Mouse (Mus musculus) urinary bladder, adult 18-20 months (tissue): ENCODE measurements around the gene Gm17622.

Experiments used
- DNase-seq, 2 experiments: peaks; one replicate each; pipeline ENCODE4 v3.0.0; 2022; ENCODE audit warnings: low spot score in 2 of 2, mixed read lengths in 2 of 2

Gm17622 gene

DNA sequence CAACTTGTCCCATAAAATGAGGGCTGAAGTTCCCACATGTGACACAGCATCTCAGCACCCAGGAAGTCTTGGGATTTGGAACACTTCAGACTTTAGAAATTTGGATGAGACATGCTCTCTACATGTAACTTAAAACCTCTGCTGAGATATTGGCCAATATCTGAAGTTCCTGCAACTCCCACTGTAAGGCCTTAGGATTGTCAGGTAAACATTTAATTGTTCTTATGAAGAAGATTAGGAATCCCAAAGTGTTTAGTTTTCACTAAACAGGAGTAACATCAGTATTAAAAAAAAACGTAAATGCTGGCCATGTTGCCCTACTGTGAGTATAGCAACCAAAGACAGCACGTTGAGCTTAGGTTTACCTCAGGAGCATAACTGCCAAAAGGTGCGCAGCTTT, at the start of gene Gm17622:
Gene Gm17622 (plus strand): TSS at position 301 of the 400 bp plus-strand sequence.
- no peak for DNase-seq

DNA sequence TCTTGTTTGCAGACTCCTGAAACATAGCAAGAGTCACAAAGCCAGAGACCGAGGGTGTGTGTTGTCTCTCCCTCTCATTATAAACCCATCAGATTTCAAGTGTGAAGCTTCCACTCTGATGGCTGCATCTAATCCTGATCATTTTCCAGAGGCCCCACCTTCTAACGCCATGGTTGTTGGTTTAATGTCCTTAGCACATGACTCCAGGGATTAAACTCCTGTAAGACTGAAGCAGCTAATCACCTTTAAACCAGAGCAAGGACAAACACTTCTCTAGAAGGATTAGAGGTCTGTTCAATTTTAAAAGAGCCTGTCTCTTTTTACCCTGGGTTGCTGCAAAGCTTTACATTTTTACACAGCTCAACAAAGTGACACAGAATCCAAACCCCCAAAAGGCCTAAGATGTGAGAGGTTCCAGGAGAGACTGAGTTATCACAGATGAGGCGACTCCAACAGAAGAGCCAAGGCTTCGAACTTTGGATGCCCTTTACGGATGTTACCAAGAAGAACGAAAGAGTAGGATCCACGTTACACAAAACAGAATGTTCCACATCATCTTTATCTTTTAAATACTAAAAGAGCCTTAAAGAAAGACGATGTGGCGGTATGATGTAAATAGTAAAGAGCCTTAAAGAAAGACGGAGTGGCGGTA, 40.2 kb upstream of the Gm17622 start:
- no peak for DNase-seq

DNA sequence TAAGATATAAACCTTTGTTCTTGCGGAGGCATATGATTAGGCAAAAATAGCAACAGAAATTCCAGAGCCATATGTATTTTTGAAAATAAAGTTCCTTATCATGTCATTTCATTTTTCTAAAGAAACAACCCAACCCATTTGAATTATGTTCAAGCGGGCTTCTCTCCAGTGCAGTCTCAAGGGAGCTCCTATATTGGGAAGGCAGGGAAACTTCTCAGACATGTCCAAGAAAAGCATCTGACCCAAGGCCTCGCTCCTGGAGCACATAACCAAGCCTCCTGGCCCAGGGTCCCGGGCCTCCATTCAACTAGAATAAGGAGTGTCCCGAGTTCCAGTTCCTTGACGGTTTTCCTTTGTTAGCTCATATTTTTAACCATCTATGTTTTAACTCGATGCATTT, 39.7 kb upstream of the Gm17622 start:
- no peak for DNase-seq

DNA sequence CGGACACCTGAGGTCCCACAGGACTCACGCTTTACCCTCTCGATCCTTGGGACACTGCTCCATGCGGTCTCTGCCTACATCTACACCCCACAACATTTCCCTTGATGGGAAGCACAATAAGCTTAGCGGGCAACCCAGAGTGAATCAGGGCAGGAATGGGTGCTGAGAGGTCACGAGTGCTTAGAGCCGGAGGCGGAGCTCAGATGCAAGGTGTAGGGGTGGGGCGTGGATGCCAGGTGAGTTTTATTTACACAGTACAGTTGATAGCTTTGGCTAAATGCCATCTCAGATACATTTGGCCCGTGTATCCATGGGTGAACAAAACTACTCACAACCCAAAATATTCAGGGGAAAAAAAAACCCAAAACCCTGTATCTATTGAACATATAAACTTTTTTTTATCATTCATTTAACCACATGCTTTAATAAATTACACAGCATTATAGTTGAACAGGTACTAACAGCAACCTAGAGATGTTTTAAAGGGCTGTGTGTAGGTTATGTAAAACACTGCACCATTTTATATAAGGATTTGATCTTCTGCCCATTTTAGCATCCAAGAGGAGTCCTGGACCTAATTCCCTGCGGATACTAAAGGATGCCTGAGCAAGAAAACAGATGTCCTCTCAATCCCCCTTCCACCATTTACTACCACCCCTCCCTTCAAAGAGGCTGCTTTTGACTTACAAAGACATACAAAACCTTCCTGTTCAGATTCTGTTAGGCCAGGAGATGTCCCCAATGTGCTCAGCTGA, 39.0 kb upstream of the Gm17622 start:
- DNase-seq = no peak

DNA sequence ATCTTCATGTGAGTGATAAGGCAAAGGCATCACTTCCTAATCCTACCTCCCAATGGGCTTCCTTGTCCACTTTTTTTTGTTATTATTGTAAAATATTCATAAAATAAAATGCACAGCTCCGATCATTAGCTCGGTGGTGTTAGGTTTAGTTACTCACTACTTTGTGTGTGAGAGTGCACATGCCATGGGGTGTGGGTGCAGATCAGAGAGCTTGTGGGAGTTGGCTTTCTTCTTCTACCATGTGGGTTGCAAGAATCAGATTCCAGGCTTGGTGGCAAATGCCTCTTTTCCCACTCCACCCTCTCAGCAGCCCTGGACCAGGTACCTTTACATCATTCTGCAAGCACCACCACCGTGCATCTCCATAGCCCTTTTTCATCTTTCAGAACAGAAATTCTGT, 37.9 kb upstream of the Gm17622 start:
- DNase-seq = no peak

DNA sequence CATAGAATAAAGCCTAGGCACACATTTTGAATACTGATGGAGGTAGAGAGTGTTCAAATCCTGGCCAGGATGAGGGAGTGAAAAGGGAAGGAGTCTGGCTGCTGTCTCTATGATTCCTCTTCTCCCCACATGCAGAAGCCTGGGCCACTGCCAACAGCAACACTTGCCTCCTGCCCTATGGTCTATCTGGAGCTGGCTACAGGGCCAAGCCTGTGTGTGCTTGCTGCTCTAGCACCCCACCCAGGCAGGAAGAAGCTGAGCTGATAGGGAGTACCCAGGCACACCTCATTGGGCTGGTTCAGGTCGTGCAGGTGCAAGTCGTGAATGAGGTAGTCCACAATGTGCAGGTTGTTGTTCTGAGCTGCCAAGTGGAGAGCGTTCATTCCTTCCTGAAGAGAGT, 36.2 kb upstream of the Gm17622 start:
- peak; percentile 37 to 75 for DNase-seq

DNA sequence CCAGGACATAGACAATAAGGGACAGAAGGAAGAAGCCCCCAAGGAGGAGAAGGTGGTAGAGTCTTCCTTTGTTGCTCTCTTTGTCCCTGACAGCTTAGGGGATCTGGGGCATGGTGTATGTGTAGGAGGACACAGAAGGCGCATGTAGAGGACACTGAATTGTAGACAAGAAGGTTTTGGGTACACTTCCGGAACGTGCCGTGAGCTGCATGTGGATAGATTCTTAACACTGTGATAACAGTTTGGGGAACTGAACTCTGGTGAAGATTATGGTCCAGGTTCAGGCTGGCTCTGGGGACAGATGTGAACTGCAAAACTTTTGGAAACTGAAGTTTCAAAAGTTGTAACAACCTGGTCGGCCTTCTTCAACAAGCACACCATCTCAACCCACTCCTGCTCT, 33.0 kb upstream of the Gm17622 start:
- DNase-seq = no peak

DNA sequence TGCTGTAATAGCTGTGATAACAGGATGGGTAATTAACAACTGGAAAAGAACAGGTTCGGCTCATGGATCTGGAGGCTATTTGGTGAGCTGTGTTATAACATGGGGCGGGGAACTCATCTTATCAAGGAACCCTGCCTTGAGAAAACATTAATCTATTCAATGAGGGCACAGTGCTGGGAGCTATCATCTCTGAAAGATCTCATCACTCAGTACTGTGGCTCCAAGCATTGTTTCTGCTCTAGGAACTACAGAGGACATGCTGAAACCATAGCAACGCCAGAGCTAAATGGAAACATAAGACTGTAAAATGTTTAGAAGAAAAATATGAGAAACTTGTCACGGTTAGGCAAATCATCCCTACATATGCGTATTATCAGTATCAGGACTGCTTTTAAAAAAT, 32.5 kb upstream of the Gm17622 start:
- no peak for DNase-seq

DNA sequence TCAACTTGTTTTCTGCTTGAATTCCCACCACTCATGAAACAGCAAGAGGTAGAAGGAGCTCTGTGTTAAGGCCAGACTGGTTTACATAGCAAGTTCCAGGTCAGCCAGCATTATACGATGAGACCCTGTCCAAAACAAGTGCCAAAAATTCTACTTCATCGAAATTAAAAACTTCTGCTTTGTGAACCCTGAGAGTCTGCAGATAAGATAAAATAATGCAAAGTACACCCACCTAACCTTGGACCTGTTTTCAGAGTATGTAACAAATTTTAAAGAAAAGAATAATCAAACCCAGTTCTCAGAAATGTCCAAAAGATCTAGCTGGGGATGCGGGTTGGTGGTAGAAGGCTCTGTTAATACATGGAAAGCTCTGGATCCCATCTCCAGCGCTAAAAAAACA, 31.9 kb upstream of the Gm17622 start:
- no peak for DNase-seq

DNA sequence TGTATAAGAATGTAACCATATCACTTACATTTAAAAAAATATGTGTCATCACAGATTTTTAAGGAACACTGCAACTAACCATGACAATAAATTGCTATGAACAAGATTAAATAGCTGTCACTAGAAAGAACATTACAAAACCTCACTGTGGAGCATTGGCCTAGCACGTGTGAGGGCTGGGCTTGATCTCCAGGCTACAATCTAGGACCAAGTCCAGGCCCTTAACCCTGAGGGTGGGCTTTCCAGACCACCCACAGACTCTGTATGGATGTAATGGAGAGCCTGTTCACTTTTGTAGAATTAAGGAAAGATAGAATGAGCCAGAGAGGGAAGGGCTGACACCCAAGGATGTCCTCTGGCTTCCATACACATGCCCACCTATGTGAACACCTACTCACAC, 27.9 kb upstream of the Gm17622 start:
- DNase-seq = no peak

DNA sequence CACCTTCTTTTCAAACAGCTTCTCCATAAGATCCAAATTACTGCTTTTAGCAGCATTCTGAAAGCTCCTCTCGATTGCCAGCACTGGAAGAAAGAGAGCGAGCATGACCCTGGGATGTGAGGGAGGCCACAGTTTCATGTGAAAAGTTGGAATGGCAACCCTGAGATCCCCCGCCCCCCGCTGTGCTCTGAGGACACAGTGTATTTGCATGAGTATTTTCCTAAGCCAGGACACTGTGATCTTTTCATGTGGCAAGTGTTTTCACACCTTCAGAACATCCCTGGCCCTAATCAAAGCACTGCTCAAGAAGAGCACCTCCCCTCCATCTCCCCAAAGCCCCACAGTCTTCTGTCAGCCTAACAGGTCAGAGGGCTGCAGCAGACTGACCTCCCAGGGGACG, 25.2 kb upstream of the Gm17622 start:
- no peak for DNase-seq

DNA sequence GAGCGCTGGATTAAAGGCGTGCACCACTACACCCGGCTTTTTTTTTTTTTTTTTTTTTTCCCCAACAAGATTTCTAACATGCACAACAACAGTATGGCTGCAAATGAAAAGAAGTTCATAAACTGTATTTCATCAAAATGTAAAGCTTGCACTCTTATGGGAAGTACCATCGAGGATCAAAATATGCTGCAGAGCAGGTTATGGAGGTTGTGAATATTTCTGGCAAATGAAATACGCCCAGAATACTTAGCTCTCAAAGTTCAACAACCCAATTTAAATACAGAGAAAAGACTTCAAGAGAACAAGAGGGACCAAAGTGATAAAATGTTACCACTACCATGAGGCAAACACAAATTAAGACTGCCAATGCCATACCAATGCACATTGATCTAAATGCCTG, 21.9 kb upstream of the Gm17622 start:
- DNase-seq = no peak

DNA sequence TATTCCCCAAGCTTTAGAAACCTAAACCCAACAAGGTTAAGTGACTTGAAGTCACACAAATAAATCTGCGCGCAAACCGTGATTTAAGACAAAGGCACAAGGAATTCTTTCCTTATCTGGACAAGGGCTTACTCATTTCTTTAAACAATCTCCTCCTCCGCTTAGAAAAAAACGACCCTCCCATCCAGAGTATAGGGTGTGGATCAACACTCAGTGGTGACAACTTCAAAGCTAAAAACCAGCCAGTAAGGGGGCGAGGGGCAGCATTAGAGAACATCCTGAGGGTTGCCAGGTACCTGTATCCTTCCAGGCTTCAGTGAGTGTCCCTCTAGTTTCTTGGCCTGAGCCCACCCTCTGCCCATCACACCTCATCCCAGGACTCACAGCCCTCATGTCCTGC, 20.0 kb upstream of the Gm17622 start:
- DNase-seq = no peak

DNA sequence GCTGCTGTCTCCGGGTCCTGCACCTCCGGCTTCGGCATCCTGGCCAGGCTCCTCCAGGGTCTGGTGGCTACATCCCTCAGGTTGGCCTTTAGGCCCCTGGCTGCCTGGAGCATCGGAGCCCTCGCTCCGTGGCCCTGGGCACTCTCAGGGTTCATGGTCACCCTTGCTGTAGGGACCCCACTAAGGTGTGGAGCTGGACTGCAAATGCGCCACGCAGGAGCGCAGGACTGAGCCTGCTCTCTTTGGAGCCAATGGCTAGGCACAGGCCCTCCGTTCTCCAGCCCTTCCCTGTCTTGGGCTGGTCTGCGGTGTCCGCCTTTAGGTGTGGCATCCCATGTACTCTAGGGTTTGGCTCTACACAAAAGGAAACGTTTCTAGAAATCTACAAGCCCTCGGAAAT, 19.6 kb upstream of the Gm17622 start, which contains the start of gene Ankdd1b:
Gene Ankdd1b (minus strand): TSS at position 242 of the 400 bp plus-strand sequence.
- DNase-seq = peak in 1 of 2 experiments; percentile 12

DNA sequence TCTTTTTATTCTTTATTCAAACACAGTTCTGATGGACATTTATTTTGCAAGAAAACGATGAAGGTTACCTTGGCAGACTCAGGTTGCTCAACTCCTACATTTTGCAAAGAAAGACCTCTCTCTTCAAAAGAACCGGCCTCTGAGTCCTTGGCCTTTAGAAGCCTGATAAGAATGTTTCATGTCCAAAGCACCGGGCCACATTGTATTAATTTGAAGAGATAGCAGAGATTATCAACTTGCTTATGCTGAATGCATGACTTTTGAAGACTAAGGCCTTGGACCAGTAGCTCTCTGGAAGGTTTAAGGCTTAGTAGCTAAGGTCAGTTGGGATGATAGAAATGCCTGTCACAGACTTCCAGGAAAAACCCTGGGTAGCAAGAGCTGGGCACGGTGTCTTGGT, 13.3 kb upstream of the Gm17622 start:
- DNase-seq = no peak

DNA sequence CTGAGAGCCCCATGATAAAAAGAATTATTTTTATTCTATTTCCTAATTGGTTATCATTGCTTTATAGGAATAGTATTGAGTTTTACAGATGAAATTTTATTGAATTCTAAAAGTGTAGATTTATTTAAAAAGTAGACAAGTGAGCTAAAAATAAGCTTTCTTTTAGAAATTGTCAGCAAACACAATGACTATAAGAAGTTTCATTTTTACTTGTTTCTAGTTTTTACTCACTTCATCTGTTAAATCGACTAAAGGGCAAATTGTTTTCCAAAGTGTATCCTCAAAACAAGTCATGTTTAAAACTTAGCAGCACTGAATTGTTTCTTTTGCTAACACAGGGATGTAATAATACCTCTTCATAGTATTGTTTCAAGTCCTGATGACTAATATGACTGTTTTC, 11.5 kb upstream of the Gm17622 start:
- DNase-seq = no peak

DNA sequence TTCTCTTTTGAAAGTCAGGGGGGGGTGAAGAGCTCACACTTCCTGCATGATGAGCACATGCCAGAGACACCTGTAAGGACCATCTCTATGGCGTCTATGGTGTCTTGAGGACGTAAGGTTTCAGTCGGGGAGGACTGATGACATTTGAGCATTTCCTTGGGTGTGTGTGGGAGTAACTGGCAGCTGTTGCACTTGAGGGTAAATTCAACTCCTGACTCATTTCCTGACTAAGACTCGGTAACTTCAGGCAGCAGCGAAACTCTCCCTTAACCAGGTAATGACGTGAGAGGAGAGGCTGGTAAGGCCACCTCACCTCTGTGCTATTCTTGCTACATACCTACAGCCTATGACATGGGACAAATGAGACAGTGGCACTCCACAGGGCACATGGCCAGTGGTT, 3.3 kb upstream of the Gm17622 start:
- no peak for DNase-seq

DNA sequence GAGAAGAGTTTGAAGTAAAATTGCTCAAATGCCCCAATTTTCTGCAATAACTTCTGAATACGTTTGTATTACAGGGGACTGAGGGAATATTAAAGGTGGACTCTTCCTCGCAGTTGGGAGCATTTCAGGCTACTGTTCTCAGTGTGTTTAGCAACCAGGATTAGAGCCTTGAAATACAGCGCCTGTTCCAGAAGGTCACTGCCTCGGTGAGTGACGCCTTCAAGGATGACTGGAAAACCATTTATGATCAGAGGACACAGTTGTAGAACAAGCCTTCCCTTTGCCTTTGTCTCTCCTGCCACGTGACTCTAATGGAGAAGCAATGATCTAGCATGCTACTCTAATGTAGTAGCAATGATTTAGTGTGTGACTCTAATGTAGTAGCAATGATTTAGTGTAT, 2.6 kb upstream of the Gm17622 start:
- DNase-seq = no peak

DNA sequence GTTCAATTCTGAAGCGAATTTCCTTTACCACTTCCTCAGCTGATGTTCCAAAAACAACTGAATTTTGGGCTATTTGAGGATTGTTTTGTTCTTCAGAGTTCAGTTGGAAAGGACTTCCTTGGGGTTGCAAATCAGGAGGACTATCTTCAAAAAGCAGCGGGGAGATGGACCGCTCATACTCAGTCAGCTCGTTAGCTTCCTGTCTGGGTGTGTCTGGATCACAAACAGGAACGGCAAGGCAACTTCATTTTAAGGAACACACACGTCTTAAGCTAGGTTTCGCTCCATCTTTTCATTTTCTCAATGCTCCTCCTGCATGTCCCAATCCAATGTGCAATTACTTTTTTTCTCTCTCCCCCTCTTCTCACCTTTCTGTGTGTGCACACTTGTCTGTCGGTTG, 6.1 kb downstream of the Gm17622 start:
- DNase-seq = no peak

DNA sequence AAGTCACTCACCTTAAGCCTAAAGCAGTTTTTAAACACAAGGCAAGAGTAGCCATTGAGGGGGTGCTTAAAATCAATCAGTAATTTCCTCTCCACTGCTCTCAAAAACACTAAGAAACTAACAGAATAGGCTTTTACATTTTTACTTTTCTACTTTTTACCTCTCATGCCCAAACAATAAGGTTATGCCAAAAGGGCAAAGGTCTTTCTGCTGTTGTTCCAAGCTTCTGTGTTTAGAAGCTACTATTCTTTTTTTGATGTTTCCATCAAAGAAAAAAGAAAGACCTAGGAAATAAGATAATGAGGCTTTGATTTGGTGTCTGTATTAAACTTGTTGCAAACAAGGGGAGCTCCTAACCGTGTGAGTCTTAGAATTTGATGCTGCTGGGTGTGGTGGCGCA, 9.4 kb downstream of the Gm17622 start:
- no peak for DNase-seq

DNA sequence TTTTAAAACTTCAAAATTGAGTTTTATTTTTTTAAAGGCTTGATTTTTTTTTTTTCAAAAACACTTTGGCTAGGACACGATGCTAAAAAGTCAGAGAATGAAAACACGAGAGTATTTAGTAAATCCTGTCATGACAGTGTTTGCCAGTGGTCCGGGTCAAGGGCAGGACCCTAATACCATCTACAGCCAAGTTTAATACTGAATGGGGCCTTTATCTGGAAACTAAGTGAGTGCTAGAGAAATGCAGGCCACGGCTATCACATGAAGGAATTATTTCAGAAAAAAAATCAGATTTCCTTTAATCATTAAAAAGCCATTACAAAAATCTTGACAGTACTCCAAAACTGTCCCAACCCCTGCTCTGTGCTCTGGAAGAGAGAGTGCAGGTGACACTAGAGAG, 15.1 kb downstream of the Gm17622 start:
- no peak for DNase-seq

DNA sequence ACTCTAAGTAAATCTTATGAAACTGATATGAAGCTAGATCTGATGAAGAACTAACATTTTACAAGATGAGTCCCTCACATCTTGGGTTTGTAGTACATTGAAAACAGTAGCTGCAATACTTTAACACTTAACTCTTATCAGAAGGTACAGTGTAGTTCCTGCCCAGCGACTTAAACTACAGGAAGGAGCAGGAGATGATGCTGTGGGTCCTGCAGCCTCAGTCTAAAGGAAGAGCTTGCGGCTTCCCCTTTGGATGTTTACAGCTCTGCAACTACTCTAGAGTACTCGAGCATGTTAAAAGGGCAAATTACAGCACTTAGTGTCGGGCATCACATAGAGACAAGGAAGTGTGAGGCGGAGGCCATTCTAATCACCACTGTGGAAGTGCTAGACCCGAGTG, 15.8 kb downstream of the Gm17622 start:
- DNase-seq = no peak

DNA sequence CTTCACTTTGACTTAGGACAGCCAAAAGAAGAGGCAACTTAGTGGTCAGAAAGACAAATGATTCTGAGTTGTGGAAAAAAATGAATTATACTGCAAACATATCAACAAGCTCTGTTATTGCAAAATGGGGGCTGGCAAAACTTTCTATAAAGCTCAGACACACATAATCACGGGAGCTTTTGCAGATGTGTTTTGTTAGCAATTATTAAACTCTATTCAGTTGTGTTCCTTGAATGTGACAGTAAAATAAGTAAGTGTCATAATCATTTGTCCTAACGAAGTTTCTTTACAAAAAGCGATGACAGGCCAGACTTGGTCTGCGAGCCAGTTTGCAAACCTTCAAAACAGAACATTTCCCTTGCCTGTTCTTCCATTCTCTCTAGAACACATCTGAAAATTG, 17.0 kb downstream of the Gm17622 start:
- no peak for DNase-seq

DNA sequence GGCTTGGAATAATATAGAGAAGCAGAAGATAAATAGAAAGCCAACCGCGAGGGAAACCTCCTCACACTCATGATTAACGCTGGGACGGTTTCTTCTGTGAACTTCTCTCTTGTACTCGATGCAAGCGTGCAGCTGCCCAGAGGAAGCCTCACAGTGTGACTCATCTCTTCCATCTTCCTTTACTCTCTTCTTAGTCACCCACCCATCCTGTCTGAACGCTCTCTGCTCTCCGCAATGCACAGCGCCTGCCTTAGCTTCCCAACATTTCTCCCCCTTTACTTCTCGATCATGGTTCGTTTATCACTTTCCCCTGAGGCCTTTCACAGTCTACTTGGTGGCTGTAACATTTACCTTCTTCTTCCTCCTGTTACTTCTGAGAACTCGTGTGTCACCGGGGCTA, 20.1 kb downstream of the Gm17622 start:
- peak in 1 of 2 experiments; percentile 31 for DNase-seq
